18 mouse cellular contexts compared by ENCODE assay signal in the genomic region with DNA sequence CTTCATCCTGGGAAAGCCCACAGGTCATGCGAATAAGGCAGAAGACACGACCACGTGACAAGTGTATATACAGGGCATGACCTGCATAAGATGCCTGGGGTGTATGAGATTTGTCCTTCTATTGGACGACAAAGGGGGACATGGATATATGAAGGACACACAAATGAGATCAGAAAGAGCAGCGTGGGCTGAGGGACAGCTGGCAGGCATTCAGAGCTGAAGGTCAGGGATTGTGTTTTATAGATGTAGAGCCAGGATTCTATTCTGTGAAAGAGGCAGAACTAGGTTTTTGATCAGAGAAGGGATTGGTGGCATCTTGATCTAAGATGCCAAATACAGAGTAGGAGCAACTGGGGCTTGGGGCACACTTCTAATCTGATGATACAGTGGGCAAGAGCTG. TPM values are rescaled to one million over a fixed set of nuclear protein-coding genes. Genes with fewer than 3 reads are reported as not detected.
DNase-seq lines count a peak whose midpoint lies in the region.
"Had no signal": no experiment of that assay in that cellular context is flagged by ENCODE, and none has a peak within 500 bp of the region (broad histone marks: within the 10 kb centered on the region; RNA-seq: fewer than 3 reads in every experiment).

No protein-coding gene starts in this region.

- DNase-seq in adrenal gland, adult 2 months, result peak; percentile 45
- DNase-seq in adrenal gland, adult 18-20 months (ENCODE audit: low spot score in 2 of 2), result no peak
- DNase-seq in adrenal gland, postnatal 10 days, result peak; percentile 27
- DNase-seq in adrenal gland, postnatal 14 days, result peak; percentile 40
- DNase-seq in kidney, adult 18-20 months, result no peak
- DNase-seq in urinary bladder, postnatal 36 days (ENCODE audit: low spot score in 2 of 2), result no peak
- DNase-seq: cerebellum, adult 11-12 months; cerebellum, adult 2 months; cerebellum, adult 9-10 months; cerebellum, postnatal 25 days; forebrain, postnatal 0 days had no signal

RNA-seq across cellular contexts. Expression of a gene that starts 33.3 kb away (rescaled TPM):
- total RNA-seq in adrenal gland, adult 2 months (2021), result under 1 TPM; 0.07 to 0.17 TPM
- polyA plus RNA-seq in adrenal gland, adult 2 months (2012; rRNA removed), result 0.12 and 0.19 TPM in 2 replicates
- total RNA-seq in adrenal gland, adult 18-20 months (2021), result under 1 TPM in 1 of 2 experiments, not detected in 1; 0.13 TPM
- total RNA-seq in adrenal gland, postnatal 10 days (2021), result not detected
- total RNA-seq in adrenal gland, postnatal 14 days (2021), result 0.19 and 0.30 TPM in 2 replicates
- total RNA-seq: MEL had no signal
- polyA plus RNA-seq: C2C12; embryonic facial prominence, embryonic 10.5 days; embryonic facial prominence, embryonic 12.5 days; embryonic facial prominence, embryonic 14.5 days; forebrain, embryonic 11.5 days; forebrain, embryonic 15.5 days; forebrain, postnatal 0 days had no signal

Comparison
In these comparisons a context has a peak if more than half of its experiments do, and no peak if none do; other contexts are left out.
1. DNase-seq: peak in adrenal gland, adult 2 months (single experiment), adrenal gland, postnatal 10 days (single experiment) and adrenal gland, postnatal 14 days (single experiment); none in adrenal gland, adult 18-20 months (0 of 2), kidney, adult 18-20 months (single experiment) and urinary bladder, postnatal 36 days (0 of 2).